Mouse (Mus musculus): Measurements from ENCODE around the gene Magea5.
"Not testable (repeated sequence)": the region's sequence is repeated elsewhere in the genome, so short reads cannot be mapped to it uniquely, and the experiment has no call there.

The Magea5 gene

DNA sequence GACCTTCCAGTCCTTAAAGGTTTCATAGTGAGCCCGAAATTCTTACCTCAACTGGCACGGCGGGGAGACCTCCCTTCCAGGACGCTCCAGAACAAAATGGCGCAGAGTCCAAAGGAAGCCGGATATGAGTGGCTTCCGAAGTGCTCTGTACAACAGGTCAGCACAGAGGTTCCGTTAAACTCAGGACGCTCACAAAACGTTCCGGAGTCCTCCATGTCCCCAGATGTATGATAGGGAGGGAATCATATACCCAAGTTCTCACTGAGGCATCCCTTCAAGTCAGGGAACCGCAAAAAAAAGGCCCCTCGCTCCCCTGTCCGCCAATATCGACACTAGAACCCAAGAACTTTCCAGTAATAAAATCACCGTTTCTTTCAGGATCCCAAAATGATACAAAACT lies at the start of gene Magea5:
TSS of gene Magea5 (minus strand) at position 101 of the 400 bp plus-strand sequence.
- not testable (repeated sequence) for DNase-seq

DNA sequence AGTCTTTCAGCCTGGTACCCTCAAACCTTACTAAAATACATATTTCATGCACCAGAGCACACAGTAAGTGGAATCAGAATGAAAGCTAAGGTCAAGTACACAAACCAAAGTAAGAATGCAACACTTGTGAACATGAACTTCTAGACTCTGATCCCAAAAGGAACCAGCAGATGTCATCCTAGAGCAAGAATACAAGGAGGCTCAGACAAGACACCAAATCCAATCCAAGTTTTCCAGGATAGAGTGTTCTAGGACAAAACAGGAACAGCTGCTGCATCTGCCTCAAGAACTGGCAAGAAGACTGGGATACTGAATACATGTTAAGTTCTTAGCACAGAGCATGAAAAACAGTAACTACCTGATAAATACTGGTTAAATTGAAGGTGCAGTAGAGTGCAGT lies 35.1 kb upstream of the Magea5 start:
- no peak for DNase-seq

DNA sequence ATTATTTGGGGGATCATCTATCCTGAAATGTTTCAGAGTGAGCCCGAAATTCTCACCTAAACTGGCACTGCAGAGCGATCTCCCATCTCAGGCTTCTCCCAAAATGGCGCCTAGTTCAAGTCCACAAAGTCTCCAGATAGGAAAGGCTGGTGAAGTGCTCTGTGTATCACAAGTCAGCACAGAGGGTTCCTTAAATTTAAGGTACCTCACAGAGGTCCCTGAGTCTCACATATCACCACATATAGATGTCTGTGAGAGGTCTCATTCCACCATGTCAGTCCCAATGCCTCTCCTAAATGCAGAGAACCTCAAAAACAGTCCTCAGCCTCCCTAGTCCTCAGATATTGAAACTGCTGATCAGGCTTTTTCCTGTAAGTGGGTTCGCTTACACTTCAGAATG lies 30.6 kb upstream of the Magea5 start, which contains the start of gene Magea2:
TSS of gene Magea2 (minus strand) at position 101 of the 400 bp plus-strand sequence.
- not testable (repeated sequence) for DNase-seq

DNA sequence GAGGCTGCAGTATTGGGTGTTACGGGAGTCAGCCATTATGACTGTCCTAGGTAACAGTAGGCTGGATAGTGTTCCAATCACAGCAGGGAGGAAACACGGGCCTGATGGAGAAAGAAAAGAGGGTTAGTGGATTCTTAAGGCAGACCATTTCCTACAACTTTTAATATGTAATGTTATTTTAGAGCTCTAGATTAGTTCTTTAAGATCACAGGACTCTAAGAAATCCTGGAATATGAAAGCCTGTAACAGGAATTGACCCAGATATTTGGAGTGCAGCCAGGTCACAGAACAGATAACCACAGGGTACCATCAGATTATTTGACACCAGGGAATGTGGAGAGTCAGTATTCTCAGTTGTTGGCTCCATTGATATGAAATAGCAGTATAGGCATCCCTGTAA lies 26.7 kb upstream of the Magea5 start, which contains the start of gene Magea1:
TSS of gene Magea1 (minus strand) at position 101 of the 400 bp plus-strand sequence.
- DNase-seq, result not testable (repeated sequence)
